In genomic region chr14:33314160-33314559, GRCm38 (mm10) we compare ENCODE assay signal across 15 mouse cellular contexts.
DNase-seq lines count a peak whose midpoint lies in the region; ATAC-seq and TF ChIP-seq lines count a peak whose summit lies in the region.
"Had no signal": no experiment of that assay in that cellular context is flagged by ENCODE, and none has a peak within 500 bp of the region (broad histone marks: within the 10 kb centered on the region; RNA-seq: fewer than 3 reads in every experiment).

No protein-coding gene starts in this region.

- 53% methylated on average over 7 of the region's 7 CpGs for WGBS in forebrain, embryonic 16.5 days
- WGBS in forebrain, embryonic 13.5 days, result 51% methylated on average over 7 of the region's 7 CpGs
- WGBS in kidney, adult 2 months, result 41% methylated on average over 7 of the region's 7 CpGs
- 36% methylated on average over 7 of the region's 7 CpGs for WGBS in kidney, embryonic 14.5 days
- WGBS in midbrain, embryonic 15.5 days, result 58% methylated on average over 7 of the region's 7 CpGs
- WGBS in midbrain, embryonic 16.5 days, result 55% methylated on average over 7 of the region's 7 CpGs
- 54% methylated on average over 7 of the region's 7 CpGs for WGBS in liver, postnatal 0 days (ENCODE audit: insufficient replicate concordance)

- H3K4me3 ChIP-seq in forebrain, embryonic 16.5 days (replicated peaks; ENCODE audit: low read length), result no peak overlapping the region
- no peak overlapping the region for H3K4me3 ChIP-seq in forebrain, embryonic 13.5 days
- H3K4me3 ChIP-seq in kidney, adult 2 months (ENCODE audit: insufficient read depth, low read depth, low read length), result no peak overlapping the region
- H3K4me3 ChIP-seq in kidney, embryonic 14.5 days (ENCODE audit: low read length), result no peak overlapping the region
- H3K4me3 ChIP-seq in midbrain, embryonic 15.5 days, result no peak overlapping the region
- no peak overlapping the region for H3K4me3 ChIP-seq in midbrain, embryonic 16.5 days (ENCODE audit: low read depth, low read length)
- no peak overlapping the region for H3K4me3 ChIP-seq in liver, postnatal 0 days (ENCODE audit: low read depth, low read length)
- H3K4me3 ChIP-seq: forebrain, embryonic 15.5 days; heart, embryonic 12.5 days; hindbrain, embryonic 15.5 days; intestine, embryonic 15.5 days; midbrain, embryonic 12.5 days had no signal

- no peaks in the 10 kb centered on the region for H3K9me3 ChIP-seq in forebrain, embryonic 16.5 days (ENCODE audit: control insufficient read depth, low read length)
- H3K9me3 ChIP-seq in forebrain, embryonic 13.5 days (replicated peaks), result no peaks in the 10 kb centered on the region
- no peaks in the 10 kb centered on the region for H3K9me3 ChIP-seq in kidney, embryonic 14.5 days (ENCODE audit: control insufficient read depth, low read length)
- H3K9me3 ChIP-seq in midbrain, embryonic 15.5 days, result no peaks in the 10 kb centered on the region
- no peaks in the 10 kb centered on the region for H3K9me3 ChIP-seq in midbrain, embryonic 16.5 days (replicated peaks; ENCODE audit: control insufficient read depth, low read length, poor library complexity, severe bottlenecking)
- H3K9me3 ChIP-seq in liver, postnatal 0 days (ENCODE audit: low read length), result no peaks in the 10 kb centered on the region
- H3K9me3 ChIP-seq: forebrain, embryonic 15.5 days; heart, embryonic 12.5 days; hindbrain, embryonic 15.5 days; intestine, embryonic 15.5 days; midbrain, embryonic 12.5 days had no signal

- H3K4me1 ChIP-seq in forebrain, embryonic 16.5 days (replicated peaks; ENCODE audit: control insufficient read depth, insufficient read depth, low read length), result peaks cover 7% of the 10 kb centered on the region; the same call in 1 of the 2 replicates
- peaks cover 6% of the 10 kb centered on the region; the same call in 1 of the 2 replicates for H3K4me1 ChIP-seq in forebrain, embryonic 13.5 days
- no peaks in the 10 kb centered on the region for H3K4me1 ChIP-seq in kidney, adult 2 months (ENCODE audit: control insufficient read depth, insufficient read depth, low read length)
- peaks cover 6% of the 10 kb centered on the region for H3K4me1 ChIP-seq in kidney, embryonic 14.5 days (ENCODE audit: control insufficient read depth, insufficient read depth, low read length)
- H3K4me1 ChIP-seq in midbrain, embryonic 15.5 days, result no peaks in the 10 kb centered on the region
- no peaks in the 10 kb centered on the region for H3K4me1 ChIP-seq in midbrain, embryonic 16.5 days (ENCODE audit: control insufficient read depth, insufficient read depth, low read length)
- H3K4me1 ChIP-seq in liver, postnatal 0 days (ENCODE audit: insufficient read depth), result no peaks in the 10 kb centered on the region
- H3K4me1 ChIP-seq: midbrain, embryonic 12.5 days had no signal

- peak; percentile 28; the same call in 1 of the 2 replicates for ATAC-seq in forebrain, embryonic 16.5 days
- ATAC-seq in forebrain, embryonic 13.5 days, result no peak
- no peak for ATAC-seq in kidney, embryonic 14.5 days (ENCODE audit: low FRiP score, low TSS enrichment)
- ATAC-seq in midbrain, embryonic 15.5 days (replicated peaks), result 0 out of 2 replicates have a peak, but pooled peaks have one; percentile 25
- ATAC-seq in midbrain, embryonic 16.5 days, result no peak
- no peak for ATAC-seq in liver, postnatal 0 days

- H3K4me2 ChIP-seq in forebrain, embryonic 16.5 days (ENCODE audit: low read length), result no peak overlapping the region
- H3K4me2 ChIP-seq in forebrain, embryonic 13.5 days, result no peak overlapping the region
- H3K4me2 ChIP-seq in kidney, embryonic 14.5 days (replicated peaks; ENCODE audit: low read depth, low read length), result no peak overlapping the region
- no peak overlapping the region for H3K4me2 ChIP-seq in midbrain, embryonic 15.5 days
- H3K4me2 ChIP-seq in midbrain, embryonic 16.5 days (ENCODE audit: low read length), result no peak overlapping the region
- H3K4me2 ChIP-seq in liver, postnatal 0 days (ENCODE audit: low read depth, low read length), result no peak overlapping the region
- H3K4me2 ChIP-seq: forebrain, embryonic 15.5 days; heart, embryonic 12.5 days; hindbrain, embryonic 15.5 days; intestine, embryonic 15.5 days; midbrain, embryonic 12.5 days had no signal

- no peak for TF ChIP-seq EP300 in liver, postnatal 0 days (IDR thresholded peaks at IDR 0.05; ENCODE audit: low read depth)

- peaks cover 2% of the 10 kb centered on the region; the same call in 1 of the 2 replicates for H3K27me3 ChIP-seq in forebrain, embryonic 16.5 days (replicated peaks; ENCODE audit: control insufficient read depth, insufficient read depth, low read length)
- H3K27me3 ChIP-seq in forebrain, embryonic 13.5 days, result peaks cover 19% of the 10 kb centered on the region
- no peaks in the 10 kb centered on the region for H3K27me3 ChIP-seq in kidney, adult 2 months (replicated peaks; ENCODE audit: control insufficient read depth, insufficient read depth, low read length)
- peaks cover 3% of the 10 kb centered on the region; the same call in 1 of the 2 replicates for H3K27me3 ChIP-seq in kidney, embryonic 14.5 days (ENCODE audit: control insufficient read depth, insufficient read depth, low read length)
- peaks cover 15% of the 10 kb centered on the region for H3K27me3 ChIP-seq in midbrain, embryonic 15.5 days (replicated peaks)
- H3K27me3 ChIP-seq in midbrain, embryonic 16.5 days (ENCODE audit: control insufficient read depth, insufficient read depth, low read depth, low read length), result peaks cover 18% of the 10 kb centered on the region
- peaks cover under 1% of the 10 kb centered on the region; the same call in 1 of the 2 replicates for H3K27me3 ChIP-seq in liver, postnatal 0 days (ENCODE audit: insufficient read depth, low read length)
- H3K27me3 ChIP-seq: forebrain, embryonic 15.5 days; intestine, embryonic 15.5 days; Patski had no signal

- peak; percentile 42 for DNase-seq in kidney, adult 2 months
- DNase-seq in kidney, postnatal 25 days, result peak; percentile 46 to 61
- DNase-seq in liver, postnatal 0 days, result no peak

- no peak for TF ChIP-seq POLR2A in kidney, adult 2 months (IDR thresholded peaks at IDR 0.05; ENCODE audit: low read depth, low read length)

- H3K27ac ChIP-seq in forebrain, embryonic 16.5 days (ENCODE audit: low read length), result no peak overlapping the region
- H3K27ac ChIP-seq in forebrain, embryonic 13.5 days, result no peak overlapping the region
- H3K27ac ChIP-seq in kidney, adult 2 months (ENCODE audit: insufficient read depth, low read depth, low read length), result no peak overlapping the region
- no peak overlapping the region for H3K27ac ChIP-seq in kidney, embryonic 14.5 days (ENCODE audit: low read depth, low read length)
- H3K27ac ChIP-seq in midbrain, embryonic 15.5 days, result no peak overlapping the region
- no peak overlapping the region for H3K27ac ChIP-seq in midbrain, embryonic 16.5 days (ENCODE audit: low read length)
- no peak overlapping the region for H3K27ac ChIP-seq in liver, postnatal 0 days (ENCODE audit: low read depth)
- H3K27ac ChIP-seq: forebrain, embryonic 15.5 days; hindbrain, embryonic 15.5 days; intestine, embryonic 15.5 days; midbrain, embryonic 12.5 days had no signal

- no peaks in the 10 kb centered on the region for H3K36me3 ChIP-seq in forebrain, embryonic 16.5 days (ENCODE audit: control insufficient read depth, insufficient read depth)
- no peaks in the 10 kb centered on the region for H3K36me3 ChIP-seq in forebrain, embryonic 13.5 days (ENCODE audit: poor library complexity, severe bottlenecking)
- H3K36me3 ChIP-seq in kidney, adult 2 months (ENCODE audit: control insufficient read depth, insufficient read depth, low read length), result no peaks in the 10 kb centered on the region
- no peaks in the 10 kb centered on the region for H3K36me3 ChIP-seq in kidney, embryonic 14.5 days (ENCODE audit: control insufficient read depth, insufficient read depth, low read length)
- H3K36me3 ChIP-seq in midbrain, embryonic 15.5 days (replicated peaks), result no peaks in the 10 kb centered on the region
- H3K36me3 ChIP-seq in midbrain, embryonic 16.5 days (ENCODE audit: control insufficient read depth, insufficient read depth, low read length), result no peaks in the 10 kb centered on the region
- no peaks in the 10 kb centered on the region for H3K36me3 ChIP-seq in liver, postnatal 0 days (replicated peaks; ENCODE audit: insufficient read depth, low read length)
- H3K36me3 ChIP-seq: forebrain, embryonic 15.5 days; G1E; heart, embryonic 12.5 days; hindbrain, embryonic 15.5 days; intestine, embryonic 15.5 days; midbrain, embryonic 12.5 days had no signal

- no peak overlapping the region for H3K9ac ChIP-seq in forebrain, embryonic 16.5 days (replicated peaks; ENCODE audit: low read depth, low read length)
- no peak overlapping the region for H3K9ac ChIP-seq in forebrain, embryonic 13.5 days
- H3K9ac ChIP-seq in kidney, embryonic 14.5 days (ENCODE audit: low read depth, low read length), result no peak overlapping the region
- no peak overlapping the region for H3K9ac ChIP-seq in midbrain, embryonic 15.5 days
- H3K9ac ChIP-seq in midbrain, embryonic 16.5 days (ENCODE audit: low read depth, low read length), result no peak overlapping the region
- H3K9ac ChIP-seq in liver, postnatal 0 days (replicated peaks), result no peak overlapping the region
- H3K9ac ChIP-seq: forebrain, embryonic 15.5 days; heart, embryonic 12.5 days; hindbrain, embryonic 15.5 days; intestine, embryonic 15.5 days; midbrain, embryonic 12.5 days had no signal

- TF ChIP-seq CTCF in kidney, adult 2 months (conservative IDR thresholded peaks at IDR 0.05; ENCODE audit: insufficient read depth, insufficient read length, low read depth, low read length), result no peak
- no peak for TF ChIP-seq CTCF in liver, postnatal 0 days (IDR thresholded peaks at IDR 0.05; ENCODE audit: low read depth)

Comparison
In these comparisons a context has a peak if more than half of its experiments do, and no peak if none do; other contexts are left out.
1. ATAC-seq: peak in forebrain, embryonic 16.5 days (single experiment) and midbrain, embryonic 15.5 days (single experiment); none in forebrain, embryonic 13.5 days (single experiment), kidney, embryonic 14.5 days (single experiment), midbrain, embryonic 16.5 days (single experiment) and liver, postnatal 0 days (single experiment).